Mouse (Mus musculus) cerebellum, adult 11 months (tissue): ENCODE measurements around the gene Szrd1.
A peak's percentile ranks its signal among the peaks of the same experiment; 100 is the strongest.
"Not testable (repeated sequence)": the region's sequence is repeated elsewhere in the genome, so short reads cannot be mapped to it uniquely, and the experiment has no call there.

ENCODE experiments used
- DNase-seq: peaks from one replicate; pipeline ENCODE4 v3.0.0; 2022

The Szrd1 gene

GRCm38 (mm10) chr4:141147112-141148008 is 7.8 kb upstream of the Szrd1 start, which contains the start of gene Fbxo42:
TSS of gene Fbxo42 (plus strand) at chr4:141147913.
- DNase-seq: peak; percentile 95

DNA sequence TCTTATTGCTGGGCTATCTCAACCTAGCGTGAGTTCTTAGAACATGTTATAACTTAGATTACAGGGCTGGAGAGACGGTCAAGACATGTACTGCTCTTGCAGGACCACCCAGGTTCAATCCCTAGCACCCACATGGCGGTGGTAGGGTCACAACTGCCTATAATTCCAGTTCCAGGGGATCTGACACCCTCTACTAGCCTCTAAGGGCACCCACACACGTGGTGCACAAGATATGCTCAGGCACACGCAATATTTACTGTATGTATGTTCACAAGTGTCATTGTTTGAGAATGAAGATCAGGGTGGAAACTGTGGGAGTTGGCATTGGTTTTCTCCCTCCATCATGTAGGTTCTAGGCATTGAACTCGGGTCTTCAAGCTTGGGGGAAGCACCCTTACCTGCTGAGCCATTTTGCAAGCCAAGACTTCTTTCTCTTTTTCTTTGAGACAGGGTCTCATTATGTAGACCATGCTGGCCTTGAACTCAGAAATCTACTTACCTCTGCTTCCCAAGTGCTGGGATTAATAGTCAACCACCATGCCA is 7.0 kb upstream of the Szrd1 start:
- DNase-seq: no peak

- not testable (repeated sequence) for DNase-seq
Measured at GRCm38 (mm10) chr4:141145124-141145523, 5.5 kb upstream of the Szrd1 start.

DNA sequence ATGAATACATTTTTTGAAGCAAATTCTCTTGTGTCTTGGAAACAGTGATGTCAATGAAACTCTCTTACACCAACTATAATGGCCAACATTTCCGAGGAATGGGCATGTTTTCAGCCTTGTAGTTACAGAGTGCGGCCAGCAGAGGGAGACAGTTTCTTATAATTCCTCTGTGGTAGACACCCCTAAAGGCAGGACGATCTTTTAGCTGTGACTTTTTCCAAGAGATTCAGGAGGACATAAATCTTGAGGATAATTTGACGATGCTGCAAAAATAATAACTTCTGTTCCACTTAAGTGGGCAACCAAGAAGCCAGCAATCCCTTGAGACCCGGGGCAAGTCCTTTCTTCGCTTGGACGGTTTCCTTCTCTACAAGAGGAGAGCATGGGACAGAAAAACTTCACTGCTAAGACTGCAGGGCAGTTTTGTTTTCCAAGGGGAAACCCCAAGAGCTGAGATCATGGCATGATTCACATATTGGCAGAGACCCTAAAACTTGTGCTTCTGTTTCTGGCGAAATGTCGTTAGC is 2.8 kb upstream of the Szrd1 start:
- DNase-seq: peak; percentile 69

DNA sequence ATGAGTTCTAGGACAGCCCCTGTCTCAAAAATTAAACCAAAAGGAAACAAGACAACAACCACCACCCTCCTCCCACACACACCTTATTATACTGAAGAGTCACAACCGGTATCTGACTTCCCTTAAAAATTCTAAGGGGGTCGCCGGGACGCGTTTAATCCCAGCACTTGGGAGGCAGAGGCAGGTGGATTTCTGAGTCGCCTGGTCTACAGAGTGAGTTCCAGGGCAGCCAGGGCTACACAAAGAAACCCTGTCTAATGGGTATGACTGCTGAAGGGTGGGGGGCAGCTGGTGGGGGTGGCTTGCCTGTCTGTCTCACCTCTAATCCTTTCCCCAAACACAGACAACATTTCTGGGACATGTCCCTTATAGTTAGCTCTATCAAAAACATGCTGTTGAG is 1.4 kb upstream of the Szrd1 start:
- DNase-seq: no peak

DNA sequence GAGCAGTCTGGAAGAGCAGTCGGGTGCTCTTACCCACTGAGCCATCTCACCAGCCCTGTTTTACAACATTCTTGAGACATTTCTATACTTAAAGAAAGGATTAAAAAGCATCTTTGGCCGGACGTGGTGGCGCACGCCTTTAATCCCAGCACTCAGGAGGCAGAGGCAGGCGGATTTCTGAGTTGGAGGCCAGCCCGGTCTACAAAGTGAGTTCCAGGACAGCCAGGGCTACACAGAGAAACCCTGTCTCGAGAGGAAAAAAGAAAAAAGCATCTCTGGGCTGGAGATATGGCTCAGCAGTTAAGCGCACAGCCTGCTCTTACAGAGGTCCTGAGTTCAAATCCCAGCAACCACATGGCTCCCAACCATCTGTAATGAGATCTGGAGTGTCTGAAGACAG is 779 bp upstream of the Szrd1 start:
- DNase-seq: not testable (repeated sequence)

DNA sequence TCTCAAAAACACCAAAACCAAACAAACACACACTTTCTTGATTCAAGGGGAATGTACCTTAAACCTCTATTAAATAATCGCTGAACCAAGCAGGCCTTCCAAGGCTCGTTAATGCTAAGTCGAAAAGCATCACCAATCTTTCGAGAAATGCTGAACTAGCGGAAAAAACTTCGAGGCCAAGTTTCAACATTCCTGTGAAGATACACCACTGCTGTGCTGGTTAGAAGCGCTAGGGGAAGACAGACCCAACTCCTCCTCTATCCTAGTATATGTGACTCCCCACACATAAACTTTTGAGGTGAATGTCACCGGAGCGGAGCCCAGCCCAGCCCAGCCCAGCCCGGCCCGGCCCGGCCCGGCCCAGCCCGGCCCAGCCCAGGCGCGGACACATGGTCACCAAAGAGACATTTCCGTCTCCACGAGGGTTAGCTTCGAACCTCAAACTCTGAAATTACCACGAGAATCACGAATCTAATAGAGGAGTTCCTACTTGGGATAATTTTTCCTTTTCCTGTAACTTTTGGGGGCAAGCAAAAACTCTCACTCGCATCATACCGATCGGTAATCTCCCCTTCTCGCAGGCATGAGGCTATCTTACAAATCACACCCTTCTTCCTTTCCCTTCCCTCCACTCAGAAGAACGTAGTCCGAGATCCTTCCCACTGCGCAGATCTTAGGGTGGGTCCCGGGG is 1.0 kb downstream of the Szrd1 start:
- no peak for DNase-seq

GRCm38 (mm10) chr4:141137740-141138139 is 1.8 kb downstream of the Szrd1 start:
- DNase-seq: not testable (repeated sequence)

GRCm38 (mm10) chr4:141136126-141136525 is 3.4 kb downstream of the Szrd1 start:
- no peak for DNase-seq

- no peak for DNase-seq
Measured at GRCm38 (mm10) chr4:141134751-141135530, 4.6 kb downstream of the Szrd1 start.

DNA sequence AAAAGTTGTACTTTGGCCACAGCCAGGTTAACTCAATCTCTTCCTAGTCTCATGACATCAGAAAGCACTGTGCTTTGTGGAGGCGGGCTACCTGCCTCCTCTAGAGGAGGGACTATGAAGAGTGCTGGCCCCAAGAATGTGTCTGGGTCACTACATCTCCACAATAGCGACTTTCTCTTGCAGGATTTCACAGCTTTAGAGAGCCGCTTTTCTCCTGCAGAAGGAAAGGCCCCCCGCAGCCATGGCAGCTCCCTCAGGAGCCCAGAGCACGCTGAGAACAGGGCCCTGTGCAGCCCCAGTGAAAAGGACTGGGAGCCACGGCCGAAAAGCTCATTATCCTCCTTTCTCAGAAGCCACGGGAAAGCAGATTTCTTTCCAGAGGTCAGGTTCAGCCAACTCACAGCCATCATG is 5.5 kb downstream of the Szrd1 start:
- no peak for DNase-seq

GRCm38 (mm10) chr4:141133227-141133626 is 6.3 kb downstream of the Szrd1 start:
- DNase-seq: no peak

- DNase-seq: no peak
Measured at GRCm38 (mm10) chr4:141132191-141132590, 7.4 kb downstream of the Szrd1 start.

- DNase-seq: no peak
Measured at GRCm38 (mm10) chr4:141131531-141132061, 8.0 kb downstream of the Szrd1 start.

GRCm38 (mm10) chr4:141130704-141131342 is 8.8 kb downstream of the Szrd1 start:
- no peak for DNase-seq

- DNase-seq: no peak
Measured at GRCm38 (mm10) chr4:141129190-141129710, 10.3 kb downstream of the Szrd1 start.

DNA sequence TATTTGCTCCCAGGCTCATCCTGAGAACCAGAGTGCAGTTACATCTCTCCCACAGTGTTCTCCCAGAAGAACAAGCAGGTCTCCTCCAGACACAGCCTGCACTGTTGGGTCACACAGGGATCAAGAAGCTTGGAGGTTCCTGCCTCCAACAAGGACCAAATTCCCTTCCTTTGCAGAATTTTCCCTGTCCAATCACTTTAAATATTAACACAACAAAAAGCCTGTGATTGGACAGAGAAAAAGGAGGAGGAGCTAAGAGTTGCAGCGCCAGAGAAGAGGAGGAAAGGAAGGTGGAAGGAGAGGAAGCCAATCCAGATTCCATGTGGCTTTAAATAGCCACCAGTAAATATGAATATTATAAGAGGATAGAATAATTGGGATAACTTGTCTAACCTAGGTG is 16.5 kb downstream of the Szrd1 start:
- DNase-seq: no peak

DNA sequence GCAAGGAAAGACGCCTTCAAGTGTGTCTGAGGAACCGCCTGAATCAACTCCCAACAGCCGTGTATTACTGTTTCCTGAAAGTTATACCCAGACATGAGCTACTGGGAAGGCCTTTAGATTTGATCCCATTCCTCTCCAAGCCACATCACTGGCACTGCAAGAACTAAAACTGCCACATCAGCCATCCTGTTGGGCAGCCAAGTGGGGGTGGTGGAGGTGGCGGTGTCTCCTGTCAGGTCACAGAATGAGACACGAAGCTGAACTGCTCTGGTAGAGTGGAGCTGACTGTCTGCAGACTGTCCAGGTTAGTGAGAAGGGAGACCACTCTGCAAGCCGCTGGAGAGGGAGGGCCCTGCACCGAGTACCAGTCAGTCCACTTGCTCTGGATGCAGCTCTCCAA is 16.9 kb downstream of the Szrd1 start:
- DNase-seq: no peak

DNA sequence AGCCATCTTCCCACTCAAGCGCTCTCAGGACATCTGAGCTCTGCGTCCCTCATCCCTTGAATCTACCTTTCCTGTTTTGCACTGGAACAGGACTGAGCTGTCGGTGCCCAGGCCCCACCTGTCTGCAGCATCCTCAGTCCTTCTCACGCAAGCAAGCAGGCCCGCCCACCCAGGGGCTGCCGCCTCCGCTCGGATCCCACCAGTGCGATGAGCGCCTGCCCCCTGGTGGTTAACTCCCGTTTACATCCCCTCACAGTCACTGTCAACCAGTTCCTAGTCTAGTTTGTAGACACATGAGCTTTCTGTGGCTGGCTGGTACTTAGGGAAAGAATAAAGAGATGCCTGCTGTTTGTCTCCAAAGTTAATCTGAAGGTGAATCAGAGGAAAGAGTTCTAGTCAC is 18.9 kb downstream of the Szrd1 start:
- DNase-seq: no peak

- no peak for DNase-seq
Measured at GRCm38 (mm10) chr4:141118691-141119090, 20.9 kb downstream of the Szrd1 start.

DNA sequence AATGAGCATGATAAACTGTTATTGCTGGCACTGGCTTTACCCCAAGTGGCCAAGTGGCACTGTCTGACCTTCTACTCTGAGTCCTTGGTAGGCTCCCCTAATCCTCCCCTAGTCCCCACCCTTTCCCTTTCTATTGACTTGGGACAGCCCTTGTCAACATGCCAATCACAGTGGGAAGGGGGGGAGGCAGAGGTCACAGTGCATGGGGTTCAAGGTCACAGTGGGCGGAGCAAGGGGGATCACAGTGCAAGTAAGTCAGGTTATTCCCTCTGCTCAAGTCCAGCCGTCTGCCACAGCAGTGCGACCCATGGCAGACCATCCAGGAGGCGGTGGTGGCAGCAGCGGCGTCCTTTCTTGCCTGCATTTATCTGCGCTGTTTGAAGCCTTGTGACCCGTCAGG is 24.2 kb downstream of the Szrd1 start:
- no peak for DNase-seq

DNA sequence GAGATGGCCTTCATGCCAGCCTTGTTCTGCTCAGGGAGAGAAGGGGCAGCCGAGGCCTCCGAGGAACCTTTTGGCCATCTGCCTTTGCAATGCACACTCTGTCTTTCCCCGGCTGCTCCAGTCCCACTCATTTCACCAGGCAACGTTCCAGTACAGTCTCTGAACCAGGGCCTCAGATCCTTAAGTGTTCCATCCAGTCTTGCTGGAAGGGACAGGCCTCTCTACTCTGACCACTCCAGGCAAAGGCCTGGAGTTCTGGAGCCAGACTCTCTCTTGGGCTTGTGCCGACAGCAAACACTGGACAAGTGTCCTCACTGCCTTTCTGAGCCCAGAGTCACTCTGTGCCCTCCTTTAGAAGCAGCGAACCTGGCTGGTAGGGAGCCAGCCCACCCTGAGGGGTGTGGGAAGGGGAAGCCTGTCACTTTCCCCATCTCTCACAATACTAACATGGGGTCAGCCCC is 25.0 kb downstream of the Szrd1 start:
- DNase-seq: no peak
